Mouse (Mus musculus): Measurements from ENCODE around the gene Exoc6b. TPM values are rescaled to one million over a fixed set of nuclear protein-coding genes. Genes with fewer than 3 reads are reported as not detected.

Gene Exoc6b
- total RNA-seq, 2 experiments from 2014 or later, result 36.8 to 44.7 TPM

GRCm38 (mm10) chr6:84883720-84884119 lies 185.6 kb downstream of the Exoc6b start:
- no peak for DNase-seq (ENCODE audit: low spot score in 2 of 2)

GRCm38 (mm10) chr6:84882663-84883517 lies 186.4 kb downstream of the Exoc6b start:
- DNase-seq (ENCODE audit: low spot score in 2 of 2), result no peak

DNA sequence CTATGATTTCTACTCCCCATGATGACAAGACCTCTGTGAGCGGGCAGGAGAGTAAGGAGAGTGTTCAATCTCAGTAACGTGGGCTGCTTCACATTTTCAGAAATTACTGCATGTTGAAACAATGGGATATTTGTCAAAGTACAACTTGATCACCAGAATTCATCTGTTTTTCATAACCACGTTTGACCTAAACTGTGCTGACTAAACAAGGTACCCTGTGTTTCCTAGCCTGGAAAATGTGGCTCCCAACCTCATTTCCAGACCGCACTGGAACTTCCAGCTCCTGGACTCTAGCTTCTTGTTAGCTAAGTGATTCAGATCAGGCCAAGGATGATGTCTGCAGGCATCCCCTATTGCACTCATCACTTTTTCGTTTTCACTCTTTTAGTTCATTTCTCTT lies 193.4 kb downstream of the Exoc6b start:
- no peak for DNase-seq (ENCODE audit: low spot score in 2 of 2)

DNA sequence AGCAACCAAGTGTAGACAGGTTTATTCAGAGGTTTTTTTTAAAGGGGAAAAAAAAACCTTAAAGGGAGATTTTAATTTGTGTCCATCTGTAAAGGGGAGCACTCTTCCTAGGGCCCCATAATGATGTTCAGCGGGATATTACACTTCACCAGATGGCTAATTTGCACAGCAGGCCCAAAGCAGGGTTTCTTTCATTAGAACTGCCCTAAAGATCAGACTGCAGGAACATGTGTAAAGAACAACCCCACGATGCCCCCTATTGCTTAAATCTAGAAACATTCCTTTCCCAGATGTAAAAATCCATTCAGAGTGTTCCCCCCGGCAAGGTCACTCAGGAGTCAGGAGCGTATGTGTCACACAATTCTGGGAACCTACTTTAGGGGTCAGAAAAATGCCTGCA lies 202.2 kb downstream of the Exoc6b start:
- peak in 1 of 2 experiments; percentile 8 for DNase-seq (ENCODE audit: low spot score in 2 of 2)

DNA sequence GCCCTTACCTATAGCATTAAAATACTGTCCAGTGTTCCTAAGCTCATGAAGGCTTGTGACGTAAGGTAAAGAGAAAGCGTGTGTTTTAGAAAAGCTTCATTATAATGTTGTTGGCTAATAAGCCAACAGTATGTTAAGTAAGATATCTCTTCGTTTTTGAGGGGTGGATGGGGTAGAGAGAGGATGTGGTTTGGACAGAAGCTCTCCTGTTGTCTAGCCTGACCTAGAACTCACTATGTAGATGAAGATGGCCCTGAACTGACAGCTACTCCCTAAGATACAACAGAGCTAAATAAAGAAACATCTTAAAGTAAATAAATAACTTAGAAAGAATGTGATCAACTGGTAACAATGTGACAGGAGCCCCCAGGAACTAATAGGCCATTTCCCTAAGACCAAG lies 204.7 kb downstream of the Exoc6b start:
- no peak for DNase-seq (ENCODE audit: low spot score in 2 of 2)

GRCm38 (mm10) chr6:84863816-84864375 lies 205.4 kb downstream of the Exoc6b start:
- no peak for DNase-seq (ENCODE audit: low spot score in 2 of 2)

DNA sequence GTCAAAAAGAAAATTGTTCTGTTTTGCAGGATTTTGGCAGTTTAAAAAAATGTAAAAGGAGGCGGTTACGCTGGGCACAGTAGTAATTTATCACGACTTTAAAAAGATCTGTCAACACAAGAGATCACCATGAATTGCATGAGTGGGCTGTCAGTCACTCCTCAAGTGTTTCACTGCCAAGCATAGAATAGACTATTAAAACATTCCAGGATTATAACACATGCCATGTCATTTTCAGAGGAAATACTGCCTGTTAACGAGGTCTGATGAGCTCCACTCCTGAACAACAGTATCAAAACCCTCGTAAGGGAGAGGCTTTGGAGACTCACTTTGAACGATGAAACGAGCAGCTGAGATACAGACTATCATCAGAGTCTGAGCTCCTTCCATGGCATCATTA lies 223.6 kb downstream of the Exoc6b start:
- DNase-seq (ENCODE audit: low spot score in 2 of 2), result no peak

DNA sequence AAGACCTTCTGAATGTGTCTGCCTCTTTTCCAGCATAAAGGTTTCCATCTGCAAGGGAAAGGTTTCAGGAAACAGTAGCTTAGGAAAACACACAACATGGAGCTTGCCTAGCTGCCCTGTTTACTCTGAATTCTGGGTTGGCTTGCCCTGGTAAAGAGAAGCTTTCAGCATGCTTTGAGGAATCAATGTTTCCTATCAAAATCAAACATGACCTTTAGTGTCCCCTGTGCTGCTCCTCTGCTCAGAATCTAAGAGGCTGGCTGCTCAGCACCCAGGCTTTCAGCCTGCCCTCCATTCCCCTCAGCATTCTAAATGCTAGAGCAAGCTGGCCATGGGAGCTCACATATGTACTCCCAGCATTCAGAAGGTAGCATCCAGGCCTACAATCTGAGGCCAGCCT lies 228.2 kb downstream of the Exoc6b start:
- DNase-seq (ENCODE audit: low spot score in 2 of 2), result no peak

DNA sequence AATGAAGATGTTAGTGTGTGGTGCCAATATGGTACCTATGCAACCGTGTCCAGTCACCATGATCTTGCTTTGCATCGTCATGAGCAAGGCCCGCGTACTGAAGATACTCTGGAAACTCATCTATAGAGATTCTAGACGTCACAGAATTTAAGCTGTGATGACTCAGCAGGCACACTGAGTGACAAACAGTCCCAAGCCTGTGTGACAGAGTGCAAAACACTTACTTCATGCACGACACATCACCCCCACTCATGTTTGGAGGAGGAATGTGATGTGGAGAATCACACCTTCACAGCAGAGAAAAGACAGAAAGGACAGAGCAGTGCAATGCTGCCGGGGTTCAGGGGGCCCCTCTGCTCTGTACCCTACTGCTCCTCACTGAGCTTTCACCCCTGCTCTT lies 261.8 kb downstream of the Exoc6b start:
- DNase-seq (ENCODE audit: low spot score in 2 of 2), result no peak

DNA sequence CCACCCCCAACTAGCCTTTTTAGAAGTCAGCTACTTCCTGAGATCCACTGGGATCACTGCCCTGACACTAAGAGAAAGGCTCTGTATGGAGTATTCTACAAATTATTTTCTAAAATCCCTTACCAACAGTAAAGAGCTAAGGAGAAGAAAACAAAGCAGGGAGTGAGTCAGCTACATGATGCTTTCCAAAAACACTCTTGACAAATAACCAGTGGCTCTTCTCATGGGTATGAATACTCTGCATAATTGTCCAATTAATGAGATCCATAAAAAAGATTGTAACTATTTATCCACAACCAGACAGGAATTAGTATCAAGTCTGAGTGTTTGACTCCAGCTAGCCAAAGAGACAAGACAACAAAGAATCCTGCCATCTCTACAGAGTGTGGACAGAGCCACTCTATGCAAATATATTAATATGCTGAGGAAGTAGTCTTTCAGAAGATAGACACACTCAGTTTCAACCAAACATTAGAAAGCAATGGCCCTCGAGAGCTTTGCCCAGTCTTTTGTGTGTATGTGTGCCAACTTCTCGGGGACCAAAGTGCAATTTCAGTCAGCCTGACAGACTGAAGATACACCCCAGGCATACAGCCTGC lies 263.1 kb downstream of the Exoc6b start:
- DNase-seq (ENCODE audit: low spot score in 2 of 2), result no peak

- DNase-seq (ENCODE audit: low spot score in 2 of 2), result no peak
These were observed 270.6 kb downstream of the Exoc6b start for GRCm38 (mm10) chr6:84798736-84799135.

DNA sequence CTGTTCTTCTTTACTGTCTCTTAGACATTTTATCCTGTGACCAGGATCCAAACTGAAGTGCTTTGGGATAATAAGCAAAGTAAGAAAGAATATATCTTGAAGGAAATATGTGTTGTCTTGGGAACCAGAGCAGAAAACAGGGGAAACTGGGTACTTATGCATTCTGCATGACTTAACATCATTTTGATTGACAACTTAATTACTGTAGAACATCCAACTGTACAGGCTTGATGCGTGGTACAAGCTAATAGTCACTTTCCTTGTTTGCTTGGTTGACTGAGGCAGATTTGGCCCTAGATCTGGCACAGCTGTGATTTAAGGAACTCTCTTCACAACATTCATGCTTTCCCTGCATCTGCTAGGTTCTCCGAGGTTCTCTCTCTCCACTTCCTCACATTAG lies 285.3 kb downstream of the Exoc6b start:
- no peak for DNase-seq (ENCODE audit: low spot score in 2 of 2)

DNA sequence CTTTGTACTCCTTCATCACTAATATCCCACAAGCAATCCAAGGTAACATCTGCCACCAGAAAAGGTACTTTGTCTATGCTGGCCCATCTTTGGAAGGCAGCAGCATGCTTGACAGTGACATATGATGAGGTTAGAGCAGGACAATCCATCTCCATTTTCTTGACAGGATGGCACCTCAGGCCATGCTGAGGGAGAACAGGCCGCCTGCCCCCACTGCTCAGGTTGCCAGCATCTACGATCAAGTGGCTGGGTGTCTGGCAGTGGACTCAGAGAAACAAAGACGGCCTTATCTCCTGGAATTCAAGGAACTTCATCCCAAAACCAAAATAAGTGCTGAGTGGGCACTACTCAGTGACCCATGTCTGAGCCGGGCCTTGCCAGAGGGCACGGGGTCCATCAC lies 289.3 kb downstream of the Exoc6b start:
- no peak for DNase-seq (ENCODE audit: low spot score in 2 of 2)

DNA sequence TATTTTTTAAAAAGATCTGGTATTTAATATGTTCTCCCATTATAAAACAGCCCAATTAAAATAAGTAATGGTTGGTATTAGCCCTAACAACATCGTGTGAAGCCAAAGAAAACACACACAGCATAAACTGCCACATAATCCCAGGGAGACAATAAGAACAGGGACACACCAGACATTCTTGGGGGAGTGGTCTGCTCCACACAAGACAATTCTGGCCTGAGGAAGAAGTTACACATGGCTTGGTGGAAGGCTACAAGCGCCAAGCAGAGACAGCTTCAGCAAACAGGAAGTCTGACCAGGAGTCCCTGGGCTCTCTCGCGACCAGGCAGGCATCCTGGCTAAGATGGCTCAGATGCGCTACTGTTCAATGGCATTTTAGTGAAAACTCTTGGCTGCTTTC lies 290.3 kb downstream of the Exoc6b start:
- DNase-seq (ENCODE audit: low spot score in 2 of 2), result no peak

DNA sequence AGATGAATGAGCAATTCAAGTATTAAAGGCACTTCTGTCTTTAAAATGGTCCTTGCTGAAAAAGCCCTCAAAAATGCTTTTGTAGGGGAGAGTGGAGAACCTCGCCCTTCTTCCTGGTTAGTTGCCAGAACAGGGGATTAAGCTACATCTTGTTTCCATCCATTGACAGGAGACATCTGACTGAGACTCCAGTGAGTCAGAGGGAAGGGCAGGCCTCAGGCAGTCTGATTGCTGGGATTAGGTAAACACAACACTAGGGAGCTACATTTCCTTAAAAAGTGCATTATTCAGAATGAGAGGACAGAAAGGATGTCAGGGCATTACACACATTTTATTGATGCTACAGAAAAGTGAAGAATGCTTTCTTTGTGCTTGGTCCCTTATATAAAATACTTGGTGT lies 293.4 kb downstream of the Exoc6b start:
- no peak for DNase-seq (ENCODE audit: low spot score in 2 of 2)

- DNase-seq (ENCODE audit: low spot score in 2 of 2), result peak in 1 of 2 experiments; percentile 27
These were observed 314.0 kb downstream of the Exoc6b start for GRCm38 (mm10) chr6:84755266-84755665.

GRCm38 (mm10) chr6:84752806-84753420 lies 316.4 kb downstream of the Exoc6b start:
- DNase-seq (ENCODE audit: low spot score in 2 of 2), result no peak

DNA sequence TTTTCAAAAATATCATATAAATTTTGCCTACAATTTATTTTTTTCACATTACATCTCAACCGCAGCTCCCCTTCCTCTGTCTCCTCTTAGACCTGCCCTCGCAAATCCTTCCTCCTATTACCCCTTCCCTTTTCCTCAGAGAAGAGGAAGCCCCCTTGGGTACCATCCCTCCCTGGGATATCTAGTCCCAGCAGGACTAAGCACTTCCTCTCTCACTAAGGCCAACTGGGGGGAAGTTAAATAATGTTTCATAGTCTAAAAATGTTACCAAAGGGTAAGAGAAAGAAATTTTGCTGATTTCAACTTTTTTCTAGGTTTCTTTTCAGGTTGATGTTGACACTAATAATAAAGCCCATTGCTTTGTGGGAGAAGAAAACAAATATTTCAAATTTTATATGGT lies 317.9 kb downstream of the Exoc6b start:
- no peak for DNase-seq (ENCODE audit: low spot score in 2 of 2)

DNA sequence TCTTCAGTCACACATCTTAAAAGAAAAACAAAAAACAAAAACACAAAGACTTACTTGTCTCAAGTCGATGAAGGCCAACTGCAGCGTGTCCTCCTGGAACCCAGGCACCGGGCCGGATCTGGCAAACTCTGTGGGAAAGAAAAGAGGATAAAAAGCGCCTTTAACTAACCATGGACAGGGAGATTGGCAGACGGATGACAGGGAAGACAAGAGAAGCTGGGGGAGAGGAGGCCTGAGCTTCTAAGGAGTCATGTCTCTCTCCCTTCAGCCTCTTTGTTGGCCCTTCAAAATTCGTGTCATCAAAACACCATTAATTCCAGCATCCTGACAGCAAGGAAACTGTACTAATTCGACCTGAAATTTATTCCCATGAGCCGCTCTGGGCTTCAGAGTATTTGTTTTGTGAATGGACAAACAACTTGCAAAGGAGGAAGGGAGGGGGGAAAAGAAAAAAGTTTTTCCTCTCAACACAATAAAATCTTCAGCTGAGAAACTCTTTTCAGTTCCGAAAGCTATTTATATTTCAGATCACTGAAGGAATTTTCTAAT lies 322.4 kb downstream of the Exoc6b start:
- no peak for DNase-seq (ENCODE audit: low spot score in 2 of 2)

DNA sequence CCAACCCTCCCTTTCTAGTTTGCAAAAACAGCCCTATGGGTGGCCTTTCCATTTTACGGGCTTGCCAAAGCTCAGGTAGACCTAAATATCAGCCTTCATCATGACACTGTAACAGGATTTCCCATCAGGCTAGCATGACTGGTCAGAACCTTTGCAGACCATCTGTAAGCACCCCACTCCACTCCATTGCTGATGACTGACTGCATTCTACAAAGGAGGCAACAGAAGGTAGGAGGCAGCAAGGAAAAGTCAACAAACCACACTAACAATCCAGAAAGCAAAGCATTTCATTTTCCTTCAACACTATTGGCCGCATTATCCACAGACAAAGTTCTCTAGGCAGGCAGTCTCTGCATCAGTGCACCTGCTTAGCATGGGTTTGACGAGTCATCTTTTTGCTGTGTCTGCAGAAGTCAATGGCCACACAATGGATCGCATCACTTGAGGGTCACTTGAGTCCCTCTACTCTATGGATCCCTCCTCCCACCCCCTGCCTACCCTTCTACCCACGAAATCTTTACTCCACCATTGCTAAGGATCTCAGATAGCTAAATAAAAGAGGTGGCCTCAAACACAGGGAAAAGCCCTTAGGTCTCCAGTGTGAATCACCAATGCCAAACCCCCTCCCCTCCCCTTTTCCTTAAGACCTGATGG lies 323.0 kb downstream of the Exoc6b start:
- no peak for DNase-seq (ENCODE audit: low spot score in 2 of 2)

GRCm38 (mm10) chr6:84745570-84745969 lies 323.7 kb downstream of the Exoc6b start:
- no peak for DNase-seq (ENCODE audit: low spot score in 2 of 2)

All from adrenal gland, adult 18-20 months (tissue).